Mouse (Mus musculus) intestine, postnatal 0 days (tissue): ENCODE measurements around the gene Sfmbt1. TPM values are rescaled to one million over a fixed set of nuclear protein-coding genes. Genes with fewer than 3 reads are reported as not detected.
"Not testable (repeated sequence)": the region's sequence is repeated elsewhere in the genome, so short reads cannot be mapped to it uniquely, and the experiment has no call there.

Experiments
- ATAC-seq: fragments of 200-750 bp; cut with Nextera tagmentation; 2 replicates; pipeline ENCODE4 v1.8.0; 2017; ENCODE audit warnings: mild to moderate bottlenecking, moderate TSS enrichment, moderate library complexity
- H3K27ac ChIP-seq: fragments of 300-500 bp; sonication (generic); 2 replicates; pipeline ENCODE4 v1.5.1; 2014; ENCODE audit warnings: mild to moderate bottlenecking, low read depth, low read length, moderate library complexity
- H3K27me3 ChIP-seq: fragments of 300-500 bp; sonication (generic); replicated peaks from 2 replicates; pipeline ENCODE4 v1.6.1; 2014; ENCODE audit warnings: low read length, mixed read lengths; ENCODE audit not compliant: control insufficient read depth, insufficient read depth
- H3K36me3 ChIP-seq: fragments of 300-500 bp; sonication (generic); 2 replicates; pipeline ENCODE4 v1.6.1; 2014; ENCODE audit warnings: mild to moderate bottlenecking, moderate library complexity; ENCODE audit not compliant: control insufficient read depth, insufficient read depth
- H3K4me1 ChIP-seq: fragments of 300-500 bp; sonication (generic); replicated peaks from 2 replicates; pipeline ENCODE4 v1.6.1; 2014; ENCODE audit warnings: antibody characterized with exemption, low read length, mixed read lengths; ENCODE audit not compliant: control insufficient read depth, insufficient read depth
- H3K4me2 ChIP-seq: fragments of 300-500 bp; sonication (generic); replicated peaks from 2 replicates; pipeline ENCODE4 v1.6.1; 2014; ENCODE audit warnings: low read depth, mild to moderate bottlenecking, moderate library complexity
- H3K4me3 ChIP-seq: fragments of 300-500 bp; sonication (generic); 2 replicates; pipeline ENCODE4 v1.5.1; 2014; ENCODE audit warnings: low read depth, low read length
- H3K9ac ChIP-seq: fragments of 300-500 bp; sonication (generic); 2 replicates; pipeline ENCODE4 v1.6.1; 2014; ENCODE audit warnings: mild to moderate bottlenecking, low read depth, low read length
- H3K9me3 ChIP-seq: fragments of 300-500 bp; sonication (generic); 2 replicates; pipeline ENCODE4 v1.6.1; 2016; ENCODE audit warnings: mixed run types; ENCODE audit not compliant: control insufficient read depth
- CTCF ChIP-seq: sonication (generic); IDR thresholded peaks from 2 replicates; pipeline ENCODE4 v1.5.1; 2016; ENCODE audit warnings: low read depth, mild to moderate bottlenecking, control low read depth, antibody characterized with exemption, moderate library complexity
- WGBS: fragments of 180-500 bp; shearing (Covaris S2); extraction: QIAGEN DNeasy Blood & Tissue Kit; methylation state at CpG from one replicate; pipeline ENCODE4 v1.1.7; 2014; 5-methylcytosine and 5-hydroxymethylcytosine counted together
- polyA plus RNA-seq: library from polyadenylated mRNA; unstranded; fragments of >200 nt; fragmentation: Nextera tagmentation; extraction: Ambion mirVana; gene quantifications from 2 replicates; pipeline ENCODE4 v1.2.1, GENCODE M21; 2015

Sfmbt1 gene
- polyA plus RNA-seq, 1 experiment from 2014 or later: 11.4 TPM

- no peaks in the 10 kb centered on the region for H3K27me3 ChIP-seq
- H3K27ac ChIP-seq: peak overlapping the region; percentile 93
- H3K4me1 ChIP-seq: no peaks in the 10 kb centered on the region
- H3K9ac ChIP-seq: peak overlapping the region; percentile 84
- H3K4me3 ChIP-seq: peak overlapping the region; percentile 70
- under 1% methylated on average over 63 of the region's 68 CpGs for WGBS
- H3K4me2 ChIP-seq: peak overlapping the region; percentile 94
- H3K36me3 ChIP-seq: no peaks in the 10 kb centered on the region
- peak; percentile 80 for ATAC-seq
- TF ChIP-seq CTCF: no peak
- no peaks in the 10 kb centered on the region for H3K9me3 ChIP-seq
These were observed 985 bp downstream of the Sfmbt1 start for GRCm38 (mm10) chr14:30715618-30716050.

DNA sequence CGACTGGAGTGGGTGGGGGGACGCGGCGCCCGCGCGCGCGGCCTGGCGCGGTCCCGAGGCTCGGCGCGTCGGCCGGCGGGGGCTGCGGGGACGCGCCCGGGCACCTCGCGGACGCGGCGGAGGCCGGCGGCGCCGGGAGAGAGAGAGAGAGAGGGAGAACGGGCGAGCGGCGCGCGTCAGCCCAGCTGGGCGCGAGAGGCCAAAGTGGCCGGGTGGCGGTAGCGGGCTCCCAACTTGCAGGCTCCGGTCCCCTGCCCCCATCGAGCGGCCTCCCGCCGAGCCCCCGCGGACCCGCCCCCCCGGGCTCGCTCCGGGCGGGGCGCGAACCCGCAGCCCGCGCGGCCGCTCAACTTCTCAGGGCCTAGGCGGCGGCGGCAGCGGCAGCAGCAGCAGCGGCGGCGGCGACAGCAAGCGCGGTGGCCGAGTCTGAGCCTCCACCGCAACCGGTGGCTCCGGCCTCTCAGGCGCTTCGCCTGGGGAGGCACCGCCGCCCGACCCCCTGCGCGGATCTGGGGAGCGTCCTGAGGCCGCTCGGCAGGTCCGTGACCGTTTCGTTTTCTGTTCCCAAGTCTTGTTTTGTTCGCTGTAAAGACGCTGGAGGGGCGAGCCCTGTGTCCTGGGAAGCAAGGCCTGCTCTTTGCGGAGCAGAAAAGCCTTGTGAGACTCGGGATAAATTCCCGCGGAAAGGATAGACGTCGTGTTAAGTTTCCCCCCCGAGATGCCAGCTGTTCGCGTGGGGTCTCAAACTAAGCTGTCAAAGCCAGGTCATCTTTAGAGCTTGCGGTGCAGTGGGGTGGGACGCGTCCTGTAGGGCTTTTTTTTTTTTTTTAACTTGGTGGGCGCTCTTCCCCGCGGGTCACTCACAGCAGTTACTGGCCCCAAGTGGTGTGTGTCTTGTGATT is 1.7 kb downstream of the Sfmbt1 start:
- TF ChIP-seq CTCF: no peak
- 1% methylated on average over 59 of the region's 106 CpGs for WGBS
- H3K4me2 ChIP-seq: peak overlapping the region; percentile 94
- no peaks in the 10 kb centered on the region for H3K9me3 ChIP-seq
- peak overlapping the region; percentile 84 for H3K9ac ChIP-seq
- no peaks in the 10 kb centered on the region for H3K4me1 ChIP-seq
- no peaks in the 10 kb centered on the region for H3K27me3 ChIP-seq
- peak overlapping the region; percentile 93 for H3K27ac ChIP-seq
- H3K4me3 ChIP-seq: peak overlapping the region; percentile 70
- ATAC-seq: peak; percentile 65
- no peaks in the 10 kb centered on the region for H3K36me3 ChIP-seq

- 9% methylated on average over 7 of the region's 7 CpGs for WGBS
- H3K27ac ChIP-seq: peak overlapping the region; percentile 93; the same call in 1 of the 2 replicates
- no peaks in the 10 kb centered on the region for H3K36me3 ChIP-seq
- H3K27me3 ChIP-seq: no peaks in the 10 kb centered on the region
- peak overlapping the region; percentile 70 for H3K4me3 ChIP-seq
- H3K9ac ChIP-seq: peak overlapping the region; percentile 84
- no peak for TF ChIP-seq CTCF
- peak overlapping the region; percentile 94 for H3K4me2 ChIP-seq
- no peaks in the 10 kb centered on the region for H3K9me3 ChIP-seq
- no peaks in the 10 kb centered on the region for H3K4me1 ChIP-seq
- ATAC-seq: no peak
These were observed 2.3 kb downstream of the Sfmbt1 start for GRCm38 (mm10) chr14:30716953-30717285.

GRCm38 (mm10) chr14:30718696-30719095 is 4.0 kb downstream of the Sfmbt1 start:
- not testable (repeated sequence) for ATAC-seq, H3K4me3 ChIP-seq, H3K36me3 ChIP-seq, H3K4me1 ChIP-seq, H3K27ac ChIP-seq, H3K9me3 ChIP-seq, H3K9ac ChIP-seq, H3K27me3 ChIP-seq, H3K4me2 ChIP-seq
- WGBS: 100% methylated on average over 1 of the region's 1 CpGs

- ATAC-seq: no peak
- H3K4me2 ChIP-seq: no peak overlapping the region
- no peaks in the 10 kb centered on the region for H3K27me3 ChIP-seq
- no peak overlapping the region for H3K27ac ChIP-seq
- H3K4me1 ChIP-seq: no peaks in the 10 kb centered on the region
- no peak for TF ChIP-seq CTCF
- WGBS: 59% methylated on average over 1 of the region's 1 CpGs
- H3K9ac ChIP-seq: no peak overlapping the region
- H3K36me3 ChIP-seq: no peaks in the 10 kb centered on the region
- H3K4me3 ChIP-seq: no peak overlapping the region
- H3K9me3 ChIP-seq: no peaks in the 10 kb centered on the region
These were observed 4.9 kb downstream of the Sfmbt1 start for GRCm38 (mm10) chr14:30719514-30719913.

- 97% methylated on average over 1 of the region's 1 CpGs for WGBS
- H3K9ac ChIP-seq: no peak overlapping the region
- no peaks in the 10 kb centered on the region for H3K9me3 ChIP-seq
- no peaks in the 10 kb centered on the region for H3K27me3 ChIP-seq
- H3K27ac ChIP-seq: no peak overlapping the region
- ATAC-seq: no peak
- H3K4me2 ChIP-seq: no peak overlapping the region
- H3K4me3 ChIP-seq: no peak overlapping the region
- no peaks in the 10 kb centered on the region for H3K4me1 ChIP-seq
- no peaks in the 10 kb centered on the region for H3K36me3 ChIP-seq
- TF ChIP-seq CTCF: no peak
These were observed 7.2 kb downstream of the Sfmbt1 start for GRCm38 (mm10) chr14:30721850-30722249.
